Mouse (Mus musculus) lung, embryonic 16.5 days (tissue): ENCODE results near the gene Dand5. TPM values are rescaled to one million over a fixed set of nuclear protein-coding genes. Genes with fewer than 3 reads are reported as not detected.

ENCODE experiments used
- ATAC-seq: fragments of 200-750 bp; cut with Nextera tagmentation; 2 replicates; pipeline ENCODE4 v1.8.0; 2017; ENCODE audit warnings: low read depth, mild to moderate bottlenecking, moderate library complexity
- H3K27ac ChIP-seq: fragments of 300-500 bp; sonication (generic); 2 replicates; pipeline ENCODE4 v1.5.1; 2014; ENCODE audit warnings: mild to moderate bottlenecking, control low read depth, low read length
- H3K27me3 ChIP-seq: fragments of 300-500 bp; sonication (generic); 2 replicates; pipeline ENCODE4 v1.6.1; 2014; ENCODE audit warnings: low read depth, low read length, mixed read lengths; ENCODE audit not compliant: control insufficient read depth, insufficient read depth
- H3K36me3 ChIP-seq: fragments of 300-500 bp; sonication (generic); 2 replicates; pipeline ENCODE4 v1.6.1; 2014; ENCODE audit warnings: low read length; ENCODE audit not compliant: control insufficient read depth, insufficient read depth
- H3K4me1 ChIP-seq: fragments of 300-500 bp; sonication (generic); replicated peaks from 2 replicates; pipeline ENCODE4 v1.6.1; 2014; ENCODE audit warnings: low read length, mixed read lengths; ENCODE audit not compliant: control insufficient read depth, insufficient read depth
- H3K4me2 ChIP-seq: fragments of 300-500 bp; sonication (generic); 2 replicates; pipeline ENCODE4 v1.6.1; 2014; ENCODE audit warnings: low read depth, low read length, control low read depth
- H3K4me3 ChIP-seq: fragments of 300-500 bp; sonication (generic); 2 replicates; pipeline ENCODE4 v1.5.1; 2014; ENCODE audit warnings: mild to moderate bottlenecking, low read length, control low read depth
- H3K9ac ChIP-seq: fragments of 300-500 bp; sonication (generic); 2 replicates; pipeline ENCODE4 v1.6.1; 2014; ENCODE audit warnings: low read length, control low read depth
- H3K9me3 ChIP-seq: fragments of 300-500 bp; sonication (generic); 2 replicates; pipeline ENCODE4 v1.6.1; 2016; ENCODE audit warnings: low read length; ENCODE audit not compliant: control insufficient read depth
- WGBS: fragments of 180-500 bp; shearing (Covaris S2); extraction: QIAGEN DNeasy Blood & Tissue Kit; methylation state at CpG from one replicate; pipeline ENCODE4 v1.1.7; 2014; 5-methylcytosine and 5-hydroxymethylcytosine counted together
- polyA plus RNA-seq: library from polyadenylated mRNA; unstranded; fragments of >200 nt; fragmentation: Nextera tagmentation; extraction: Ambion mirVana; gene quantifications from 2 replicates; pipeline ENCODE4 v1.2.1, GENCODE M21; 2015

The Dand5 gene
- polyA plus RNA-seq, 1 experiment from 2014 or later, result 6.3 TPM

DNA sequence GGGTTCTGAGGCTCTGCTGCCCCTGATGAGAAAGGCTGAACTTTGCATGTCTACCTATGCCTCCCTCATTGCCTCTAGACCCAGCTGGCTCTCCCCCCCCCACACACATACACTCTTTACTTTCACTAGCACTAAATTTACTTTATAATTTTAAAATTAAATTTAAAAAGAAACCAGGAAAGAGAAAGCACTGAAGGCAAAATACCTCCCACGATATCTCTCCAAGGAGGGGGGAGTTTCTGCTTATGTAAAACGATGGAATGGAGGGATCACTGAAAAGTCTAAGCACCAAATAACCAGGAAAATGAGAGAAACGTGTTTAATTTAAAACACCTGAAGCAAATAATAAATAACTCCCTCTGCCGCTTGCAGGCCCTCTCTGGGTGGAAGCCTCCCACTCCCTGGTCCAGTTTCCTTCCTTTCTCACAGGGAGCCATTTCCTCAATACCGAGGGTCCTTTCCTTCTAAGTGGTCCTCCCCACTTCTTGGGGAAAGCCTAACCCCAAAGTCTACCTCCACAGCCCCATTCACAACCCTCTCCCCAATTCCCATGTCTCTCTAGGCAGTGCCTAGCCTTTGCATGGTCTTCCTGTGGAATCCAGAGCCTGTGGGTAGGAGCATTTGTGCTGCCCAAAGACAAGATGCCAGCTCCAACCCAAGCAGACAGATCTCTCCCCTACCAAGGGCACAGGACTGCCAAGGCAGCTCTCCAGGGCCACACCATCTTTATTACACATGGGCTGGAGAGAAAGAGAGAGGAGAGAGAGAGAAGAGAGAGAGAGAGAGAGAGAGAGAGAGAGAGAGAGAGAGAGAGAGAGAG, 40.7 kb downstream of the Dand5 start:
- H3K9ac ChIP-seq, result no peak overlapping the region
- no peaks in the 10 kb centered on the region for H3K9me3 ChIP-seq
- ATAC-seq, result no peak
- H3K4me3 ChIP-seq, result no peak overlapping the region
- H3K27me3 ChIP-seq, result peaks cover 24% of the 10 kb centered on the region
- H3K36me3 ChIP-seq, result no peaks in the 10 kb centered on the region
- H3K27ac ChIP-seq, result no peak overlapping the region
- WGBS, result 45% methylated on average over 5 of the region's 5 CpGs
- H3K4me1 ChIP-seq, result peaks cover 63% of the 10 kb centered on the region
- no peak overlapping the region for H3K4me2 ChIP-seq

DNA sequence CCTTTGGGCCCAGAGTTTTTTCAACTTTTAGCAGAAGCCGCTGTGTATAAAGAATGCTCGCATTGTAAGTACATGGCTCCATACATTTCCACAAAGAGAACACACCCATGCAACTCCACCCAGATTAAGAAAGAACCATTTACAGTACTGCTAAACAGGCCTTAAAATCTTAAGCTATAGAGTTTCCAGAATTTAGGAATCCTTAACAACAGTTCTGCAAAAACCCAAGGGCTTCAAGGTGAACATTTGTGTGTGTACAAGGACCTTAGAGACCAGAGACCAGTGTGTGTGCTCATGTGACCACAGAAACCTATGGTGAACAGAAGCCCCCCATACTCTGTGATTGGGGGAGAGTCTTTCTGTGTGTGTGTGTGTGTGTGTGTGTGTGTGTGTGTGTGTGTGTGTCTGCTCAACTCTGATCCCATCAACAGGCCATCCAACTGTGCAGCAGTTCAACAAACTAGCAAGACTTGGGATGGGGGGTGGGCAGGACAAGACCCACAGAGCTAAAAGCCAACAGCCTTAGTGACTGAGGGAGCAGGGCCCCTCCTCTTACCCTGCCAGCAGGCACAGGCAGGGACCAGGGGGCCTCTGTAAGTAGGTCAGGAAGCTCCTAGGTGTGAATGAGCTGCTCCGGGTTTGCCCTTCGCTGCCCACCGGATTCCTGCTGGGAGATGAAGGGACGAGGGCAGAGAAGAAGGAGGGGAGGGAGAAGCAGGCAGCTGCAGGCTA, 41.5 kb downstream of the Dand5 start:
- Histone ChIP-seq H3K4me2 (no peak overlapping the region), H3K36me3 (no peaks in the 10 kb centered on the region), H3K9me3 (no peaks in the 10 kb centered on the region), H3K9ac (no peak overlapping the region), H3K27ac (no peak overlapping the region), H3K4me1 (peaks cover 58% of the 10 kb centered on the region), H3K4me3 (no peak overlapping the region), H3K27me3 (peaks cover 21% of the 10 kb centered on the region)
- WGBS, result 44% methylated on average over 6 of the region's 6 CpGs
- no peak for ATAC-seq

DNA sequence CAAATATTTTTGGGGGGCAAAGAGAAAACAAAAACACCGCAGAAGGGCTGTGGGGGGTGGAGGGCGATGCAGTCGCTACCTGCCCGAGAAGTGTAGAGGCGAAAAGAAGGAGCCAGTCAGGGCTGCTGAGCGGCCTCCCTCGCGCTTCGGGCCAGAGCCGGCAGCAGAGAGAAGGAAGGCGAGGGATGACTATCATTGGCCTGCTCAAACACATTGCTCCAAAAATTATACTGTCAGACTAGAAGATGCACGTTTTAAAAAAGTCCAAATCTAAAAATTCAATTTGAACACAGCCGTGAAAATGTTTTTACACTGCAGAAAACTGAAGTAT, 42.4 kb downstream of the Dand5 start:
- Histone ChIP-seq H3K9ac (no peak overlapping the region), H3K27ac (no peak overlapping the region), H3K9me3 (no peaks in the 10 kb centered on the region), H3K4me3 (no peak overlapping the region), H3K36me3 (no peaks in the 10 kb centered on the region), H3K4me2 (no peak overlapping the region), H3K4me1 (peaks cover 58% of the 10 kb centered on the region), H3K27me3 (peaks cover 16% of the 10 kb centered on the region)
- 48% methylated on average over 13 of the region's 13 CpGs for WGBS
- no peak for ATAC-seq

DNA sequence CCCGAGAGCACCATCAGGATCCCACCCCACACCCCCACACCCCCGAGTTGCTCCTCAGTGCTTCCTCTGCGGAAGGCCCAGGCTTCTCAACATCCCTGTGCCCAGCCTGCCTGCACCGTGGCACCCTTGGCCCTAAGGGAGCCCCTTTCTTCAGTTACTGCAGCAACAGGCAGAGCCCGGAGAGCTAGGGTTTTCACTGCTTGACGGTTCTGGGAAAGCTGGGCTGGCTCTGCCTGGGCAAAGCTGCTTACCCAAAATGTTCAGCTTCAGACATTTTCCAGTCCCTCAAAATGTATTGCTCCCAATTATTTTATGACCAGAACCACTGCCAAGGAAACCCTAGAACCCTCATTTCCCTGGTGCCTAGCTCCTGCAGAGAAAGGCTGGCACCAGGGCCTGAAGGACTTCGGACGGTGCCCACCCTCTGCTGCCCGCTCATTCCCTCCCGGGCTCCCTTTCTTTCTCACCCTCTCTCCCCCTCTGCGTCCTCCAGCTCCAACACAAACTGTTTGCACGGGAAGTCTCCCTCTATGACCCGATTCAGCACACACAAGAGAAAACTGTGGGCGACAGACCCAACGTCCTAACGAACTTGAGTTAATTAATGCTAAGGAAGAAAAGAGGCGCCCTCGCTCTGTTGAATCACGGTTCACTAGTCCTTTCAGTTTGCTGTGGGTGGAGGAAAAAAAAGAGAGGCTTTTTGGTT, 43.0 kb downstream of the Dand5 start:
- H3K4me1 ChIP-seq, result peaks cover 56% of the 10 kb centered on the region
- H3K36me3 ChIP-seq, result no peaks in the 10 kb centered on the region
- H3K4me2 ChIP-seq, result peak overlapping the region; percentile 10; the same call in 1 of the 2 replicates
- H3K9me3 ChIP-seq, result no peaks in the 10 kb centered on the region
- no peak overlapping the region for H3K27ac ChIP-seq
- H3K27me3 ChIP-seq, result peaks cover 12% of the 10 kb centered on the region; the same call in 1 of the 2 replicates
- no peak overlapping the region for H3K4me3 ChIP-seq
- ATAC-seq, result no peak
- 33% methylated on average over 19 of the region's 19 CpGs for WGBS
- H3K9ac ChIP-seq, result peak overlapping the region; percentile 5; the same call in 1 of the 2 replicates

DNA sequence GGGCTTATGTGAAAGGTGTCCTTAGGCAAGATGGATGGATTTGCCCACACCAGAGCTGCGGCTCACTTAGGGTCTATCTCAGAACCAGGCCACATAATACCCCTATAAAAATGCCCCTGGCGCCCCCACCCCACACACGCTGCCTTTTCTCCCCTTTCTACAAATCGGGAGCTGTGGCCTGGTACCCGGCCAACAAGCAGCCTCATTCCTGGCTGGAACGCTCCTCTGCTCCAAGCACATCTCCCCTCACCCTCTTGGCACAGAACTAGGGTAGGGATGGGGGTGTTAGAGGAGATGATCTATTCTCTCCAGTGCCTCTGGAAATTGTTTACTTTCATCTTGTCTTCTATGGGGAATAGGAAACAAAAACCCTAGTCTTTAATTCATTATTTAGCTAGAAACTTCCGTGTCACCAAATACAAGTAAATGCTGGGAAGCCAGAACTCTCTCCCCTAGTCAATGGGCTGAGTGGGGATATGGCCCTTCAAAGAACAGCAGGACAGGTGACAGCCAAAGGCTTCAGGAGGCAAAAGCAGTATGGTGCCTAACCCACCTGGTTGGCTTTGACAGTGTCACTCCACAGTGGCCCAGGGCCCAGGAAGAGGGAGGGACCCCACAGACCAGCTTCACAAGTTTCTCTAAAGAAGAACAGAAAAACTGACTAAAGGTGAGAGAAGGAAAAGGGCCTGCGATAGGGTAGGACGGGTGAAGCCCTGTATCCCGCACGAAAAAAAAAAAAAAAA, 43.8 kb downstream of the Dand5 start:
- no peaks in the 10 kb centered on the region for H3K9me3 ChIP-seq
- no peak for ATAC-seq
- no peak overlapping the region for H3K4me3 ChIP-seq
- 29% methylated on average over 11 of the region's 11 CpGs for whole genome bisulfite sequencing
- H3K4me2 ChIP-seq, result no peak overlapping the region
- peaks cover 51% of the 10 kb centered on the region for H3K4me1 ChIP-seq
- H3K36me3 ChIP-seq, result no peaks in the 10 kb centered on the region
- 0 out of 2 replicates have a peak overlapping the region, but pooled peaks have one; percentile 17 for H3K9ac ChIP-seq
- 0 out of 2 replicates have a peak overlapping the region, but pooled peaks have one; percentile 10 for H3K27ac ChIP-seq
- peaks cover 12% of the 10 kb centered on the region; the same call in 1 of the 2 replicates for H3K27me3 ChIP-seq

DNA sequence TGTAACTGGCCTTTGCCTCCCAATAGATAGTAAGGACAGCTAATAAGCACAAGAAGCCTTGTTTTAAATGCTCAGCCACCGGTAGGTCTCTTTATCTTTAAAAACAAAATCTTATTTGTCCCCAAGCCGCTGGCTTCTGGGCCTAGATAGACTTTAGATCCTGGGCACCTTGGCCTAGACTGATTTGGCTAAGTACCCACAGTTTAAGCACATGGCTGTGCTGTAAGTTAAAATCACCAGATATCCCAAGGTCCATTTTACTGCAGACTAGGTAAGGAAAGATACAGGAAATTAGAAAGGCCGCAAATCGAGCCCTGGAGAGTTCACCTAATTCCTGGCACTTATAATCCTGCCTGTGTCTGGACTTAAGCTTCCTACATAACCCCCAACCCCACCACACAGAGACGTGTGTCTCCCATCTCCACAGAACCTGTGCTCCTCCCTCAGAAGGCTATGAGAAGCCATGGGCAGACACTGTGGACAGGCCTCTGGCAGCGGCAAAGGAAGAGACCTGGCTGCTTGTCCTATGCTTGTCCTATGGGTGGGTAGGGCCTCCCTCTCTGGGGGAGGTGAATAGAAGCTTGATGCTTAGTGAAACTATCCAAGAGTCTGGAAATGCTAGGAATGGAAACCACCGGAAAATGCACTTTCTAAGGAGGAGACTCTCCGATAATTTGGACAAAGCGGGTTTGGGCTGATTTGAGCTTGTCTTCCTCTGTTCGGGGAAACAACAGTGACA, 44.6 kb downstream of the Dand5 start:
- H3K36me3 ChIP-seq, result no peaks in the 10 kb centered on the region
- H3K4me1 ChIP-seq, result peaks cover 58% of the 10 kb centered on the region
- no peak overlapping the region for H3K4me3 ChIP-seq
- no peak for ATAC-seq
- H3K9me3 ChIP-seq, result no peaks in the 10 kb centered on the region
- 0 out of 2 replicates have a peak overlapping the region, but pooled peaks have one; percentile 10 for H3K27ac ChIP-seq
- peaks cover 9% of the 10 kb centered on the region; the same call in 1 of the 2 replicates for H3K27me3 ChIP-seq
- WGBS, result 62% methylated on average over 10 of the region's 10 CpGs
- H3K4me2 ChIP-seq, result no peak overlapping the region
- H3K9ac ChIP-seq, result no peak overlapping the region

DNA sequence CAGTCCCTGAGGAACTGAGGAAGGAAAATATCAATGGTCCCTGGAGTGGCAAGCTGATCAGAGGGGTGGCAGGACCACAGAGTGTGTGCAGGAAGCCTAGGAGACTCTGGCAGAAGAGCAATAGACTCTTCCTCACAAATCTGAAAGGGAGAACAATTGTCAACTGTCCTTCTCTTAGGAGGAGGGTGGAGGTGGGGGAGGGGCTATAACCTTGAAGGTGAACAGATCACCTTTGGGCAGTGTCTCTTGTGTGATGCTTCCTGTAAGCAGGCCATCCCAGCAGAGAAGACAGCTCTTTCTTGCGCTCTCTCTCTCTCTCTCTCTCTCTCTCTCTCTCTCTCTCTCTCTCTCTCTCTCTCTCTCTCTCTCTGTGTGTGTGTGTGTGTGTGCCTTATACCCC, 46.1 kb downstream of the Dand5 start:
- ATAC-seq, result no peak
- Histone ChIP-seq H3K9ac (no peak overlapping the region), H3K27me3 (peaks cover 9% of the 10 kb centered on the region; the same call in 1 of the 2 replicates), H3K4me1 (peaks cover 72% of the 10 kb centered on the region), H3K9me3 (no peaks in the 10 kb centered on the region), H3K27ac (no peak overlapping the region), H3K36me3 (no peaks in the 10 kb centered on the region), H3K4me2 (no peak overlapping the region), H3K4me3 (no peak overlapping the region)
- WGBS, result 60% methylated on average over 1 of the region's 1 CpGs

DNA sequence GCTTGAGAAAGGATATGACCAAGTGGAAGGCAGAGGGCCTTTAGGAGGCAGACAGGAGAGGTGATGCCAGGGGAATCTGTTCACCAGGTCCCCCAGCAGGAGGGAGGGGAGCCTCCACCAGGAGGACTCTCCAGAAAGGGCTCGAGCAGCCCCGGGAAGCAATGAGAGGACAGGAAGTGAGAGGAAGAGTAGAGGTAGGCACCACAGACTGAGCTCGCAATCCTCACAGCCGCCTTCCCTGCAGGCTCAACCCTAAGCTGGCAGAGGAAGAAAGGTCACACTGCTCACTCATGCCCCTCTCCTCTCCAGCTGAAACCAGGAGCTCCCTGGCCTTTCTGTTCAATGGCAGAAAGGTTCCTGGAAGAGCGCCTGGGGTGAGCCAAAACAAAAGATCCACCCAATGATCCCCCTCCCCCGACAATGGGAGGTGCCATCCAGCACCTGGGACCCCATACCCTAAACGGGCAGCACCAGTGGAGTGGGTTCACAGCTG, 47.0 kb downstream of the Dand5 start:
- Histone ChIP-seq H3K9ac (peak overlapping the region; percentile 60), H3K36me3 (no peaks in the 10 kb centered on the region), H3K27ac (peak overlapping the region; percentile 95), H3K4me2 (peak overlapping the region; percentile 62), H3K4me3 (peak overlapping the region; percentile 29; the same call in 1 of the 2 replicates), H3K27me3 (peaks cover 2% of the 10 kb centered on the region; the same call in 1 of the 2 replicates), H3K4me1 (peaks cover 77% of the 10 kb centered on the region), H3K9me3 (no peaks in the 10 kb centered on the region)
- 28% methylated on average over 7 of the region's 7 CpGs for whole genome bisulfite sequencing
- ATAC-seq, result no peak
